Mouse (Mus musculus) layer of hippocampus, adult 2 months (tissue): ENCODE measurements at regions not wholly inside any gene's neighbourhood (a gene's known extent, or its start where the extent isn't known, plus 50 kb on each side); places are given as distances from the start of the nearest gene placed in this dataset.

Source experiments
- DNase-seq, 2 experiments: peaks; one replicate each; pipeline ENCODE4 v3.0.0; 2022; ENCODE audit warnings: low spot score in 2 of 2
- H3K27ac ChIP-seq: fragments of 200-600 bp; 2 replicates; pipeline ENCODE4 v1.8.1; 2022
- H3K4me3 ChIP-seq: fragments of 200-600 bp; 2 replicates; pipeline ENCODE4 v1.8.1; 2022; ENCODE audit warnings: mild to moderate bottlenecking
- CTCF ChIP-seq: fragments of 200-600 bp; conservative IDR thresholded peaks from 2 replicates; pipeline ENCODE4 v1.8.1; 2022; ENCODE audit warnings: antibody characterized with exemption, mild to moderate bottlenecking, moderate library complexity

DNA sequence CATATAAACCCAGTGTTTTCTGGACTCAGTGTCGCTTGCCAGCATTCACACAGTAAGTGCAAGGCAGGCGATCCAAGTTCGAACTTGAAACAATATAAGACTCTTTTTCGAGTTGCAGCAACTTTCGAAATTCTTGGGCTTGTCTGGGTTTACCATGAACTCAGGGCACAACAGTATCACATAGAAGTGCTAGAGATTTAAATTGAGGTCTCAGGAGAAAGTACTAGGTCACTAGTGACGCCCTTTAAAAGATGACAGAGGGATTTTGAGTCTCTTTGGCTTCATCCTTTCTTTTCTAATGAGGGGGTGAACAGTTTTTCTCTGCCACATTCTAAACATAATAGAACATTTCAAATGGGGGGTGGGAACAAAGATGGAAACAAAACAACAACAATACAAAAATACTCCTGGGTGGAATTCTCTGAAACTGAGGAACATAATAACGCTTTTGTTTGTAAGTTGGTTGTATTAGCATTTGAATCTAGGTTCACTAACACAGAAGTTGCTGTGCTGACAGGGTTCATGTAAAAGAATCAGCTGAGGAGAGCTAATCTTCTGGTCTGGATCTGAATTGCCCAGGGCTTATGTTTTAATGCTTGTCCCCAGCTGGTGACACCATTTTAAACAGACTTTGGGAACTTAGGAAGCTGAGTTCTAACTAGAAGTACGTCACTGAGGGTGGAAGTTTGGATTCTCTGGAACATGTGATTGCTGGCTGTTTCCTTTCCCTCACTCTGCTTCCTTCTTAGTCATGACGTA is 906.1 kb downstream of the Stpg2 start:
- no peak overlapping the region for H3K27ac ChIP-seq
- no peak for TF ChIP-seq CTCF
- DNase-seq, result no peak
- no peak overlapping the region for H3K4me3 ChIP-seq

DNA sequence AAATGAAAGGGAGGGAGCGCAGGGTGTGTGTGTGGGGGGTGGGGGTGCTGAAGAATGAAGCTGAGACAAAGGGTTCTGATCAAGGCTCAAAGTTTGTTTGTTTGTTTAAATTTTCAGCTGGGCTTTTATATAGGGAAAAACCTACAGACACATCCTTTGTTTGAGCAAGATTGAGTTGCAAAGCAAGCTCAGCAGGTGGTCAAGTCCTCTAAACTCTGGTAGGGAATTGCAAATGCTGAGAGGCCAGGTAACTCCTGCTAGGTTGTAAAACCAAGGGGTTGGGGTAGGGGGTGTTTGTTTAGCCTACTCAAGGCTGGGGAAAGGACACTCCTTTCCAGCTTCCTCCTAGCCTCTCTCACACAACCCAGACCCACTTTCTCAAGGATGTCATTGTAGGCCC is 909.6 kb downstream of the Stpg2 start:
- no peak for TF ChIP-seq CTCF
- no peak for DNase-seq
- no peak overlapping the region for H3K4me3 ChIP-seq
- no peak overlapping the region for H3K27ac ChIP-seq

DNA sequence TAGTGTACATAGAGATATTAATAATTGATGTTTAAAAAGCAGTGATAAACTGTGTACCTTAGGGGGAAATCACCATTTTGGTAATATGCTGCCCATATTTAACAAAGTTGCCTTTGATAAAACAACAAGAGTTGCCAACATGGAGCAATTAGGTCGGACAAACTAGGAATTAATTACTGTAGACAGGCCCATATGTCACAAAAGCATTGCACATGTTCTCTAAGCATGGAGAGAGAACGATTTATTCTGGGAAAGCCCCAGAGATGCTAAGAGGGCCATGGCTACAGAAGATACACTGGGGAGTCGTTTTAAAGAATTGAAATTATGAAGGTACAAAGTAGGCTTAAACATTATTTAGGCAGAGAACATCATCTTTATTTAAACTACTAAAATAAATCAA is 921.8 kb downstream of the Stpg2 start:
- no peak overlapping the region for H3K4me3 ChIP-seq

DNA sequence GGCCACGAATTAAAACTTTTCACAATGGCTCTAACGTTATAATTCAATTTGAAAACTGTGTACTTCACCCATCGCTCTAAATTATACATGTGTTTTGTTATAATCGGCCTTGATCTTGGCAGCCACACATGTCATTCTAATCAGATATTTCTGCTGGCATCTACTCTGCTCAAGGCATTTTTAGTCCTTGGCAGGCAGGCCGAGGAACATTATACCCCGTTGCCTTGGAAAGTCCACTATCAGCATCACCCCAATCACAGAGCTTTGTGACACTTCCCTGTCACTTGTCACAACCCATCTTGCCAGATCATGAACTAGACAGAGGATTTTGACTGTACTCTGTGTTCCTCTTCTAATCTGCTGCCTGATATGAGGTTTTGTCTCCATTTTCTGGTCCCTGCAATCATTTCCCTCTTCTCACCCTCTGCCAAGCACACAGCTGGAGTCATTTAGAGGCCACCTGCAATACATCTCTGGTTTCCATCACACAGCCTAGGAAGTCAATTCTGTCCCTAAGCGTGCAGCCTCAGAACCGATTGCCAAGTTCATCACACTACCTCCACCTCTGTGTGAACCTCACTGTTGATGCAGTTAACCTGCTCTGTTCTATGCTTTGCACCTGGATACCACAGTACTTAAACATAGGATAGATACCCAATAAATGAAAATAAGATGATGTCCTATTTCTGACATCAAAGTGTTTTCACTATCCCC is 923.7 kb downstream of the Stpg2 start:
- no peak overlapping the region for H3K27ac ChIP-seq
- no peak for DNase-seq
- TF ChIP-seq CTCF, result no peak
- H3K4me3 ChIP-seq, result no peak overlapping the region

More for the DNA sequence above, 921.8 kb downstream of the Stpg2 start:
- no peak for DNase-seq
- no peak overlapping the region for H3K27ac ChIP-seq
- no peak for TF ChIP-seq CTCF

DNA sequence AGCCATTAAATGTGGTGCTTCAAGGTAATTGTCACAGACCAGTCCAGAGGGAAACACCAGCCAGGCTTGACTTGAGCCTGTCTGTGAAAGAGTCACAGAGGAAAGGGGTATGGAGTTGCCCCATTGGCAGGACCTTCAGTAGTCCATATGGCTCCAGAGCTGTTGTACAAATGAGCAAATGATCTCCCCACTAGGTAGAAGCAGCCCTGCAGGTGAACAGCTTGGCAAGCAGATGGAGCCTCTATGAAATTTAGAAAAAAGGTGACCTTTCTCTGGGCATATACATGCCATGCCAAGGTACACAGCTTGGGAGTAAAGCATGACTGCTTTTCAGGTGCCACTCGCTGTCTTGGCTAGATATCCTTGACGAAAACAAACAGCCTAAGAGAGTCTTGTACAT is 938.4 kb downstream of the Stpg2 start:
- Histone ChIP-seq H3K27ac (no peak overlapping the region), H3K4me3 (no peak overlapping the region)
- DNase-seq, result no peak
- TF ChIP-seq CTCF, result no peak

DNA sequence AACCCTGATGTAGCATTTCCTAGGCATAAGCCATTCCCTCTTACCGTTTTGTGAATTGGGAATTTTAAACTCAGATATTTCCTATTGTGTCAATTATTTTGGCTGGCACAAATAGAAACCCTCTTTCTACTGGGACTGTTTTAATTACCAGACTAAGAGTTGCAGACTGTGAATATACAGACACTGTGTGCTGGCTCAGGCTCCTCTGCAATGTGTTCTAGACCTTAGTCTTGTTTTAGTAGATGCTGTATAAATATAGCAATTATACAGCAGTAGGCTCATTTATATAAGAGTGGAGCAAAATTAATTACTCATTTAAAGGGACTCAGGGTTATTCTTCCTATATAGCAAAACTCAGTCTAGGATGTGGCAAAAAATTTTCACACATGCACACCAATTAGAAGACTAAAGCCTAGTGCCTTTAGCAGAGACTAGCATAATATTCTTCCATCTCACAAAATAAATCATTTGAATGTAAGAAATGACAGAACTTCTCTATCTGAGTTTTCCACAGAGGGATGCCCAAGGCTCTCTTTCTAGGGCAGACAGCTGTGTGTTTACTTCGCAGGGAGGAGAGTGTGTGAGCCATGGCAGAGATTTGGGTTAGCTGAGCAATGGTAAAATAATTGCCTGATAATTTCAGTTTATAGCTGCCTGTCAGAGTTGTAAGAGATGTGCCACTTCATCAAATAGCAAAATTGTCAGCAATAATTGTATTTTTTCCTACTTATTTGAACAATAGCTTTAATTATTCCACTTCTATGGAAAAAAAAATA is 941.9 kb downstream of the Stpg2 start:
- peak overlapping the region; percentile 28; the same call in 1 of the 2 replicates for H3K27ac ChIP-seq
- H3K4me3 ChIP-seq, result no peak overlapping the region
- no peak for TF ChIP-seq CTCF
- DNase-seq, result no peak

DNA sequence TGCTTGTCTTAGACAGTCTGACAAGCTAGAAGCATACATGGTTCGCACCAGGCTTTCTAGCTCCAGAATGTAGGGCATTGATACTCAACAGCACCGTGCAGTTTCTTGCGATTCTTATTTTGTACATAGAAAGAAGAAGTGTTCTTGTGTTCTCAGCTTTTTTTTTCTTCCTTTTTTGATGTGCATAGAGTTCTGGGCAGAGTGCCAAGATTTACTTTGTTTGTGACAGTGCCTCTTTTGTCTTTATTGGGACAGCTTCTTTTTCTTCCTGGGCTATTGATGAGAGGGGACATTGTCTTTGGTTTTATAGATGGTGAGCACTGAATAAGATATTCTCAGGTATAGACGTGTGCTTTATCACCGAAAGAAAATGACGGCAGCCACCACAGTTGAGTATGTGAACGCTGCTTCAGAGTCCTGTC is 945.0 kb downstream of the Stpg2 start:
- no peak overlapping the region for H3K4me3 ChIP-seq
- H3K27ac ChIP-seq, result no peak overlapping the region
- DNase-seq, result peak in 1 of 2 experiments; percentile 16
- no peak for TF ChIP-seq CTCF

DNA sequence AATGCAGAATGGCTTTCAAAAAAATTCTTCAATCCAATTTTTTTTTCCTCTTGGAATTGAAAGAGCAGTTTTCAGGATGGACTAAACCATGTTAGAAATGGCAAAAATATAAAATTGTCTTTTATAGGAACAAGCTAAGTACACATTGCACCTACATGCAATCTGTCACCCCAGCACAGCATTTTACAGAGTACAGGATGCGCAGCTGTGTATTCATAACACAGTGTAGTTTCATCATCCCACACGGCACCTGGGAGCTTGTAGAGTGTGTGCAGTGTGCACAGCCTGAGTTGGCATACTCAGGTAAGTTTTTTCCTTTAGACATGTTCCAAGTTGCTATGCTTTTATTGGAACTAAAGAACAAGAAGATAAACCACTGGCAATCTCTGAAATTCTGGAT is 974.0 kb downstream of the Stpg2 start:
- H3K4me3 ChIP-seq, result no peak overlapping the region
- peak overlapping the region; percentile 75 for H3K27ac ChIP-seq
- no peak for TF ChIP-seq CTCF
- peak; percentile 68 to 87 for DNase-seq

DNA sequence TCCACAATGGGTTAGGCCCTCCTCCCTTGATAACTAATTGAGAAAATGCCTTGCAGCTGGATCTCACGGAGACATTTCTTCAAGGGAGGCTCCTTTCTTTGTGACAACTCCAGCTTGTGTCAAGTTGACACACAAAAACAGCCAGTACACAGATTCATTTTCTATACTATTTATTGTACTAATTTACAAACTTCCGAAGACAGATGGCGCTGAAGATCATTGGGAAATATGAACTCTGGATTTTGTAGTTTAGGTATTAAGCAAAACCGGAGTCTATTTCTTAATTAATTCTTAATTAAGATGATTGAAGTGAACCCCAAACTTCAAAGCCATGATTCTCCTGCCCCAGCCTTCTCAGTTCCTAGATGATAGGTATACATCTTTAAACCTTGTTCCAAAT is 977.2 kb downstream of the Stpg2 start:
- H3K4me3 ChIP-seq, result no peak overlapping the region
- no peak overlapping the region for H3K27ac ChIP-seq
- peak; percentile 67 for TF ChIP-seq CTCF
- DNase-seq, result no peak

DNA sequence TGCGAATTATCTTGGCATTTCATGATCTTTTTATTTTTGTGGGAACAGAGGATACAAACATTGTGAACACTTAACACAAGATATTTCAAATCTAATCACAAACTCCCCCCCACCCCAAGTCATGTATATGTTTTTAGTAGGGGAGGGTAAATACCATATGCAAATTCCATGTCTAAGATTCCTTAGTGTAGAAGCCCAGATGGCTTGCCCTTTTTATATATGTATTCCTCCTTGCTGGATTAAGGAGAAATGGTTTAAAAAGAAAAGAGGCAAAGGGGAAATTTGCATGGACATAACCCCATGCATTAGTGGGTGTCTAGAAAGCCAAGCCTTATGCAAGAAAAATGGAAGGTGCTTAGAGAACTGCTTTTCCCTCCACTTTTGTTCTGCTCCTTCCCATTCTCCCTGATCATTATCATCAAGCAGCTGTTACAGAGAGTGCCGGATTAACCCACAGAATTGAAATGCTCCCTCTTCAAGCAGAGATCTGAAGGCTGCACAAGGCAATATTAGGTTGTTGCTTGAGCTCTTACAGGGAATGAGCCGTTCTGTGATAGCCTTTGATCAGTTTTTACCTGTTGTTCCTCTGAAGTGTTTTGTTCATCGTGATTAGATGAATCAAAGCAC is 979.5 kb downstream of the Stpg2 start:
- no peak overlapping the region for H3K27ac ChIP-seq
- H3K4me3 ChIP-seq, result no peak overlapping the region
- no peak for DNase-seq
- TF ChIP-seq CTCF, result no peak

DNA sequence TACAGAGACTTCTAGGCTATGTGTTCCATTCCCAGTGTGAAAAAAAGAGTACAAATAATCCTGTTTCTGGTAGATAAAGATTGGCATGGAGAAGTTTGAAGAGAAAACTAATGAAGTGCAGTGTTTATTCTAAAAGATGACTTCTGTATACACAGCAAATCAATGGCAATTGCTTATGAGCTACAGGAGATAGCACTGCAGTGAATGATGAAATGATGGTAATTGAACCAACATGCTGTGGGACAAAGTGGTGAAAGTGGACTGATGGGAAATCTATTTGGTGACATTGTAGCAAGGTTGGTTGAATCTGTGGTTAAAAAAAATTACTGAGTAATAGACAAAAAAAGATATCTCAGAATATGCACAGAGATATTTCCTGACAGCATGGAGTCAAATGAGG is 1000.4 kb downstream of the Stpg2 start:
- H3K4me3 ChIP-seq, result no peak overlapping the region
- no peak overlapping the region for H3K27ac ChIP-seq
- DNase-seq, result no peak
- no peak for TF ChIP-seq CTCF

DNA sequence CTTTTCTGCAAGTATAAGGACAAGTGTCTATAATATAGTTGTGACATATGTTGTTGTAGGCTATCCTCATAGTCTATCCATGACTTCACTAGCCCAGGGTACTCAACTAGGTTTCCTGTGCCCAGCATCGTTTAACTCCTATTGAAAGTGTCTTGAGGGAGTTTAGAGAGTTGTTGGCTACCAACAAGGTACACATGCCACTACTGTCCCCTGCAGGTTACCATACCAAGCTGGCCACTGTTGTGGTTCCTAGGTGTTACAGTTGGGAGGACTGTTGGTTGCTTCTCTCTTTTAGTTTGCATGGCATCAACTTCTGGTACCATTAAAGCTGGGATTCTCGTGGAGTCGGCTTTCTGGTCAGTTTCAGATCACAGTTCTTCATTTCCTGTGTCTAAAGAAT is 990.7 kb downstream of the Pdha2 start:
- no peak for TF ChIP-seq CTCF
- no peak overlapping the region for H3K27ac ChIP-seq
- H3K4me3 ChIP-seq, result no peak overlapping the region
- DNase-seq, result no peak

DNA sequence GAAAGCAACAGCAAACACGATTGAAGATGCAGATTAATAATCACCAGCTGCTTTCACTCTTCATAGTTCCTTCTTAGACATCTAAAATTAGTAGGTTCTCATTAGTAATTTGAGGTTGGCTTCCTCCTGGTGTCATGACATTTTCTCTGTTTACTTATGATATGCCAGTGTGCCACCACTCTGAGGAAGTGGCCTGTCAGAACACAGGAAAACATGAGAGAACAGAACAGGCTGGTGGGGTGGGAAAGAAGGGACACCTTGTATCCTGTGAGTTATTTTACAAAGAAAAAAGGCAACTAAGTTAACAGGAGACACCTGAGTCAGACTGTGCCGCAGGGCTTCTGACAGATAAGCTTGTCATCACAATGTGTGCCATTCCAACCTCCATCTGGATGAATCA is 981.4 kb downstream of the Pdha2 start:
- no peak overlapping the region for H3K27ac ChIP-seq
- DNase-seq, result no peak
- no peak for TF ChIP-seq CTCF
- H3K4me3 ChIP-seq, result no peak overlapping the region
